Mouse (Mus musculus) stomach, postnatal 0 days (tissue): Measurements from ENCODE around the gene Gm20479. TPM values are rescaled to one million over a fixed set of nuclear protein-coding genes. Genes with fewer than 3 reads are reported as not detected.

ENCODE experiments used
- ATAC-seq: fragments of 200-750 bp; cut with Nextera tagmentation; 2 replicates; pipeline ENCODE4 v1.8.0; 2017; ENCODE audit not compliant: low FRiP score, low TSS enrichment
- DNase-seq: peaks from one replicate; pipeline ENCODE4 v3.0.0-alpha.2; 2016; ENCODE audit warnings: low spot score
- H3K27ac ChIP-seq: fragments of 300-500 bp; sonication (generic); replicated peaks from 2 replicates; pipeline ENCODE4 v1.5.1; 2014; ENCODE audit warnings: mild to moderate bottlenecking, control low read depth
- H3K27me3 ChIP-seq: fragments of 300-500 bp; sonication (generic); 2 replicates; pipeline ENCODE4 v1.6.1; 2014; ENCODE audit warnings: low read length; ENCODE audit not compliant: control insufficient read depth, insufficient read depth
- H3K36me3 ChIP-seq: fragments of 300-500 bp; sonication (generic); 2 replicates; pipeline ENCODE4 v1.6.1; 2014; ENCODE audit warnings: low read length, mixed read lengths; ENCODE audit not compliant: control insufficient read depth, insufficient read depth
- H3K4me1 ChIP-seq: fragments of 300-500 bp; sonication (generic); replicated peaks from 2 replicates; pipeline ENCODE4 v1.6.1; 2014; ENCODE audit warnings: antibody characterized with exemption; ENCODE audit not compliant: control insufficient read depth, insufficient read depth
- H3K4me2 ChIP-seq: fragments of 300-500 bp; sonication (generic); replicated peaks from 2 replicates; pipeline ENCODE4 v1.6.1; 2014; ENCODE audit warnings: low read depth, mild to moderate bottlenecking, control low read depth, moderate library complexity
- H3K4me3 ChIP-seq: fragments of 300-500 bp; sonication (generic); 2 replicates; pipeline ENCODE4 v1.5.1; 2014; ENCODE audit warnings: low read depth, low read length, control low read depth
- H3K9ac ChIP-seq: fragments of 300-500 bp; sonication (generic); 2 replicates; pipeline ENCODE4 v1.6.1; 2014; ENCODE audit warnings: mild to moderate bottlenecking, low read length, control low read depth, mixed read lengths
- H3K9me3 ChIP-seq: fragments of 300-500 bp; sonication (generic); 2 replicates; pipeline ENCODE4 v1.6.1; 2016; ENCODE audit warnings: low read length; ENCODE audit not compliant: control insufficient read depth
- CTCF ChIP-seq: IDR thresholded peaks from 2 replicates; pipeline ENCODE4 v1.5.1; 2016; ENCODE audit warnings: antibody characterized with exemption, low read depth, mild to moderate bottlenecking, moderate library complexity
- EP300 ChIP-seq: optimal IDR thresholded peaks from 2 replicates; pipeline ENCODE3; 2016; ENCODE audit warnings: antibody characterized with exemption
- WGBS: fragments of 180-500 bp; shearing (Covaris S2); extraction: QIAGEN DNeasy Blood & Tissue Kit; methylation state at CpG from one replicate; pipeline ENCODE4 v1.1.7; 2014; 5-methylcytosine and 5-hydroxymethylcytosine counted together
- polyA plus RNA-seq: library from polyadenylated mRNA; unstranded; fragments of >200 nt; fragmentation: Nextera tagmentation; extraction: Ambion mirVana; gene quantifications from 2 replicates; pipeline ENCODE4 v1.2.1, GENCODE M21; 2015

The Gm20479 gene
- 0.28 and 0.57 TPM in 2 replicates for polyA plus RNA-seq

GRCm38 (mm10) chr7:27356861-27357594 lies at the start of gene Gm20479:
TSS of gene Gm20479 (minus strand) at chr7:27357419.
- TF ChIP-seq EP300 (no peak), CTCF (peak; percentile 35)
- H3K36me3 ChIP-seq, result no peaks in the 10 kb centered on the region
- peak within 1 kb of the TSS; percentile 88 for H3K27ac ChIP-seq
- no peak for DNase-seq
- no peaks in the 10 kb centered on the region for H3K27me3 ChIP-seq
- H3K4me2 ChIP-seq, result peak within 1 kb of the TSS; percentile 77
- 6% methylated on average over 25 of the region's 27 CpGs for WGBS
- H3K9ac ChIP-seq, result peak within 1 kb of the TSS; percentile 53
- H3K4me1 ChIP-seq, result peaks cover 9% of the 10 kb centered on the region; the same call in 1 of the 2 replicates
- ATAC-seq, result no peak
- H3K9me3 ChIP-seq, result no peaks in the 10 kb centered on the region
- H3K4me3 ChIP-seq, result peak within 1 kb of the TSS; percentile 68

- H3K4me1 ChIP-seq, result 0 out of 2 replicates have a peak, but pooled peaks cover 3% of the 10 kb centered on the region
- no peak overlapping the region for H3K9ac ChIP-seq
- no peak overlapping the region for H3K27ac ChIP-seq
- H3K36me3 ChIP-seq, result no peaks in the 10 kb centered on the region
- DNase-seq (no peak), ATAC-seq (no peak)
- no peak overlapping the region for H3K4me3 ChIP-seq
- peaks cover 18% of the 10 kb centered on the region for H3K27me3 ChIP-seq
- H3K4me2 ChIP-seq, result no peak overlapping the region
- H3K9me3 ChIP-seq, result no peaks in the 10 kb centered on the region
- WGBS, result 79% methylated on average over 7 of the region's 7 CpGs
- TF ChIP-seq EP300 (no peak), CTCF (peak; percentile 38)
These were observed 49.3 kb upstream of the Gm20479 start for GRCm38 (mm10) chr7:27406481-27406880.

- TF ChIP-seq CTCF (no peak), EP300 (no peak)
- Histone ChIP-seq H3K4me1 (0 out of 2 replicates have a peak, but pooled peaks cover 3% of the 10 kb centered on the region), H3K9ac (no peak overlapping the region), H3K9me3 (no peaks in the 10 kb centered on the region), H3K36me3 (no peaks in the 10 kb centered on the region), H3K4me2 (no peak overlapping the region), H3K27me3 (peaks cover 18% of the 10 kb centered on the region), H3K4me3 (0 out of 2 replicates have a peak overlapping the region, but pooled peaks have one; percentile 4), H3K27ac (no peak overlapping the region)
- WGBS, result 5% methylated on average over 68 of the region's 81 CpGs
- DNase-seq (no peak), ATAC-seq (no peak)
These were observed 47.2 kb upstream of the Gm20479 start for GRCm38 (mm10) chr7:27404203-27404942.

GRCm38 (mm10) chr7:27402675-27403074 lies 45.5 kb upstream of the Gm20479 start:
- Histone ChIP-seq H3K4me1 (no peaks in the 10 kb centered on the region), H3K9me3 (no peaks in the 10 kb centered on the region), H3K4me3 (no peak overlapping the region), H3K27me3 (peaks cover 16% of the 10 kb centered on the region), H3K27ac (no peak overlapping the region), H3K4me2 (no peak overlapping the region), H3K36me3 (no peaks in the 10 kb centered on the region), H3K9ac (no peak overlapping the region)
- TF ChIP-seq EP300, result no peak
- TF ChIP-seq CTCF, result peak; percentile 83
- WGBS, result 7% methylated on average over 16 of the region's 16 CpGs
- ATAC-seq (peak; percentile 77), DNase-seq (peak; percentile 83)

GRCm38 (mm10) chr7:27400545-27400944 lies 43.3 kb upstream of the Gm20479 start:
- Histone ChIP-seq H3K27me3 (peaks cover 14% of the 10 kb centered on the region), H3K9me3 (no peaks in the 10 kb centered on the region), H3K36me3 (no peaks in the 10 kb centered on the region), H3K4me3 (no peak overlapping the region), H3K9ac (no peak overlapping the region), H3K4me2 (no peak overlapping the region), H3K4me1 (no peaks in the 10 kb centered on the region), H3K27ac (no peak overlapping the region)
- DNase-seq, result no peak
- TF ChIP-seq EP300 (no peak), CTCF (no peak)
- 67% methylated on average over 7 of the region's 7 CpGs for WGBS
- no peak for ATAC-seq
